In the genomic region with DNA sequence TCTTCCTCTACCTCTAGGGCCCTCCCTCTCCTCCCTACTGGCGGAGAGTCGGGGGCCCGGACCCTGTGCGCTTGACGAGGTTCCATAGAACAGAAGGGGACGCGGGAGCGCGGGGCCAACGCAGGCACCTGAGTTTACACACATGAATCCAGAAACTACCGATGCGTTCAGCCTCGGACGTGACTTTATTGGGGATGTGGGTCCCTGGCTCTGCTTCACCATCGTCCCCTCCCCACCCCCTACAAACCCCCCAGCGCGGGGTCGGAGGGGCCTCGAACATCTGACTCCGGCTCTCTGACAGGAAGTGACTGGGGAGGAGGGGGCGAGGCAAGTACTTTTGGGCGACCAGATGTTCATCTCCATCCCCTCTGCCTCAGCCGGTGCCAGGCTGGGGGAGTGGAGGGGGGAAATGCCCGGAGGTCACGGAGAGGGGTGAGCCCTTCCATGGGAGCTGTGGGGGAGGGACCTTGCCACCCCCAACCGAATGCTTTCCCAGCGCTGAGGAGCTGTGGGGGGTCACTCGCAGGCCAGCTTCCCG, we compare ENCODE assay signal across 1 mouse cellular context.
TF ChIP-seq lines count a peak whose summit lies in the region.

No protein-coding gene starts in this region.

TF ChIP-seq in MEL, 35 proteins besides CTCF, POLR2A, EP300 and RAD21 (continued from another document):
- TF ChIP-seq BHLHE40 (IDR thresholded peaks at IDR 0.05; ENCODE audit: borderline replicate concordance, low read depth, low read length) = no peak
- TF ChIP-seq MXI1 (IDR thresholded peaks at IDR 0.05; ENCODE audit: low read depth, low read length) = no peak
- TF ChIP-seq GATA1 (IDR thresholded peaks at IDR 0.05; ENCODE audit: low read depth, low read length) = no peak
- TF ChIP-seq MAFK (IDR thresholded peaks at IDR 0.05; ENCODE audit: borderline replicate concordance, low read depth, low read length) = no peak
- TF ChIP-seq TBP (IDR thresholded peaks at IDR 0.05; ENCODE audit: low read depth, low read length) = no peak
- TF ChIP-seq ZNF384 (IDR thresholded peaks at IDR 0.05; ENCODE audit: low read depth, low read length) = no peak
- TF ChIP-seq RCOR1 (IDR thresholded peaks at IDR 0.05; ENCODE audit: low read depth, low read length) = no peak
- no peak for TF ChIP-seq MYC (IDR thresholded peaks at IDR 0.05; ENCODE audit: low read depth, low read length)
